Mouse (Mus musculus): Measurements from ENCODE around the gene Nop14.

The Nop14 gene

GRCm38 (mm10) chr5:34659686-34660590, at the start of gene Nop14, which contains the start of gene Grk4:
Gene Nop14 (minus strand): TSS chr5:34660148.
Gene Grk4 (plus strand): TSS chr5:34660379.
- DNase-seq (ENCODE audit: low spot score in 2 of 2) = peak; percentile 98 to 99

GRCm38 (mm10) chr5:34708436-34708835, 48.5 kb upstream of the Nop14 start:
- no peak for DNase-seq (ENCODE audit: low spot score in 2 of 2)

GRCm38 (mm10) chr5:34695521-34695920, 35.6 kb upstream of the Nop14 start:
- DNase-seq (ENCODE audit: low spot score in 2 of 2) = no peak

- no peak for DNase-seq (ENCODE audit: low spot score in 2 of 2)
Observed at GRCm38 (mm10) chr5:34692782-34693181, 32.8 kb upstream of the Nop14 start.

GRCm38 (mm10) chr5:34689868-34690267, 29.9 kb upstream of the Nop14 start:
- no peak for DNase-seq (ENCODE audit: low spot score in 2 of 2)

- no peak for DNase-seq (ENCODE audit: low spot score in 2 of 2)
Observed at GRCm38 (mm10) chr5:34670280-34670679, 10.3 kb upstream of the Nop14 start.

GRCm38 (mm10) chr5:34669493-34669892, 9.5 kb upstream of the Nop14 start:
- no peak for DNase-seq (ENCODE audit: low spot score in 2 of 2)

- DNase-seq (ENCODE audit: low spot score in 2 of 2) = no peak
Observed at GRCm38 (mm10) chr5:34663231-34663630, 3.3 kb upstream of the Nop14 start.

GRCm38 (mm10) chr5:34661909-34662308, 2.0 kb upstream of the Nop14 start:
- DNase-seq (ENCODE audit: low spot score in 2 of 2) = no peak

- DNase-seq (ENCODE audit: low spot score in 2 of 2) = no peak
Observed at GRCm38 (mm10) chr5:34660591-34661130, 713 bp upstream of the Nop14 start.

GRCm38 (mm10) chr5:34657556-34657955, 2.4 kb downstream of the Nop14 start:
- DNase-seq (ENCODE audit: low spot score in 2 of 2) = no peak

- DNase-seq (ENCODE audit: low spot score in 2 of 2) = no peak
Observed at GRCm38 (mm10) chr5:34654881-34655280, 5.1 kb downstream of the Nop14 start.

GRCm38 (mm10) chr5:34652961-34653360, 7.0 kb downstream of the Nop14 start:
- no peak for DNase-seq (ENCODE audit: low spot score in 2 of 2)

GRCm38 (mm10) chr5:34647581-34647980, 12.4 kb downstream of the Nop14 start:
- peak; percentile 70 to 86 for DNase-seq (ENCODE audit: low spot score in 2 of 2)

GRCm38 (mm10) chr5:34642932-34643331, 17.0 kb downstream of the Nop14 start:
- DNase-seq (ENCODE audit: low spot score in 2 of 2) = peak in 1 of 2 experiments; percentile 53

- no peak for DNase-seq (ENCODE audit: low spot score in 2 of 2)
Observed at GRCm38 (mm10) chr5:34641991-34642390, 18.0 kb downstream of the Nop14 start.

- no peak for DNase-seq (ENCODE audit: low spot score in 2 of 2)
Observed at GRCm38 (mm10) chr5:34637591-34638156, 22.3 kb downstream of the Nop14 start.

GRCm38 (mm10) chr5:34636481-34637287, 23.3 kb downstream of the Nop14 start, which contains the start of gene Mfsd10:
Gene Mfsd10 (minus strand): TSS chr5:34637212.
- peak; percentile 71 to 83 for DNase-seq (ENCODE audit: low spot score in 2 of 2)

- peak in 1 of 2 experiments; percentile 31 for DNase-seq (ENCODE audit: low spot score in 2 of 2)
Observed at GRCm38 (mm10) chr5:34635665-34636192, 24.2 kb downstream of the Nop14 start.

- peak; percentile 38 to 43 for DNase-seq (ENCODE audit: low spot score in 2 of 2)
Observed at GRCm38 (mm10) chr5:34634746-34635400, 25.1 kb downstream of the Nop14 start.

- DNase-seq (ENCODE audit: low spot score in 2 of 2) = peak in 1 of 2 experiments; percentile 35
Observed at GRCm38 (mm10) chr5:34633641-34634040, 26.3 kb downstream of the Nop14 start.

Measured in spleen, postnatal 10 days (tissue).